ENCODE assay signal across 8 mouse cellular contexts in the genomic region with DNA sequence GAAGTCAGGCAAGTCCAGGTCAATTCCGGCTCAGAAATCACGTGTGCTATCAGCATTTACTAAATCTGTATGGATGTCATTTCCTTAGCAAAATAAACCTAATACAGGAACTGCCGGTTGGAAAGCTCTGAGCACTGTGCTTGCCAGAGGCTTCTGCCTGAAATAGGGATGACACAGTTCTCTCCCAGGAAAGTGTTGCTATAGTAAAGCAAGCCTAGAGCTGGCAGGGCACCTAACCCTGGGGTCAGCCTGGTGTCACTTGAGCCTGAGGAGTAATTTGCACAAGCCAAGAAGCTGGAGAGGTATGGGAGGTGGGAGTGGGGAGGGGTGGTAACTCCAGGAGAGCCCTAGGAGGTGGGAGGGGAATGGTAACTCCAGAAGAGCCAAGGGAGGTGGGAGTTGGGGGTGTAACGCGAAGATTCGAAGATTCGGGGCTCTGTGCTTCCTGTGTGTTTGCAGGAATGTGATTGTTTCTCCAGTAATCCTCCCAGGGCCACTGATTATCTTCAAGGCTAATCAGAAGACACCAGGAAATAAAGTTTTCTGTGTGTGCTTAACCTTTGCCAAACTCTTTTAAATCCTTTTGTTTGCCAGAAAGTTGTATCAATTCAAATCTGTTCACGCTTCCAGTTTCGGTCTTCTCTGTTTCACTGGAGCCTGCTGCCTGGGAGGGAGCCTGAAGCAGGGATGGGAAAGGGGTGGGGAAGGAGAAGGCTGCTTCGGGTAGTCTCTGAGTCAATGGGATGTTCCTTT.
DNase-seq lines count a peak whose midpoint lies in the region; ATAC-seq lines count a peak whose summit lies in the region.

No protein-coding gene starts in this region.

- peak; percentile 85 for ATAC-seq in frontal cortex, adult (ENCODE audit: low TSS enrichment)
- ATAC-seq in midbrain, embryonic 14.5 days (ENCODE audit: low FRiP score, low TSS enrichment): no peak
- no peak for ATAC-seq in heart, embryonic 15.5 days (replicated peaks; ENCODE audit: insufficient number of reproducible peaks, insufficient read depth, low FRiP score, low read depth)
- no peak for ATAC-seq in stomach, embryonic 16.5 days (ENCODE audit: insufficient read depth, low FRiP score)
- no peak for ATAC-seq in megakaryocyte, adult 5-6 weeks (ENCODE audit: poor library complexity, severe bottlenecking)

- H3K4me3 ChIP-seq in midbrain, embryonic 10.5 days: no peak overlapping the region
- H3K4me3 ChIP-seq in midbrain, embryonic 14.5 days (replicated peaks; ENCODE audit: low read depth, low read length): no peak overlapping the region
- 0 out of 2 replicates have a peak overlapping the region, but pooled peaks have one; percentile 0 for H3K4me3 ChIP-seq in heart, embryonic 15.5 days
- H3K4me3 ChIP-seq in stomach, embryonic 16.5 days (replicated peaks; ENCODE audit: low read length): peak overlapping the region; percentile 10; the same call in 1 of the 2 replicates

- H3K36me3 ChIP-seq in midbrain, embryonic 10.5 days: no peaks in the 10 kb centered on the region
- H3K36me3 ChIP-seq in midbrain, embryonic 14.5 days (ENCODE audit: control insufficient read depth, insufficient read depth, low read length): no peaks in the 10 kb centered on the region
- no peaks in the 10 kb centered on the region for H3K36me3 ChIP-seq in heart, embryonic 15.5 days
- no peaks in the 10 kb centered on the region for H3K36me3 ChIP-seq in stomach, embryonic 16.5 days (ENCODE audit: control insufficient read depth, insufficient read depth, low read length)

- no peak for DNase-seq in frontal cortex, postnatal 25 days (ENCODE audit: low spot score in 2 of 2)
- DNase-seq in midbrain, embryonic 10.5 days (ENCODE audit: low spot score): no peak
- DNase-seq in midbrain, embryonic 14.5 days: no peak
- no peak for DNase-seq in cerebellum, postnatal 14 days

- 15% methylated on average over 10 of the region's 10 CpGs for WGBS in midbrain, embryonic 10.5 days
- 17% methylated on average over 10 of the region's 10 CpGs for WGBS in midbrain, embryonic 14.5 days
- WGBS in heart, embryonic 15.5 days: 11% methylated on average over 10 of the region's 10 CpGs
- WGBS in stomach, embryonic 16.5 days: 6% methylated on average over 10 of the region's 10 CpGs

- no peak overlapping the region for H3K4me2 ChIP-seq in midbrain, embryonic 14.5 days (ENCODE audit: low read length)
- H3K4me2 ChIP-seq in heart, embryonic 15.5 days: peak overlapping the region; percentile 41
- peak overlapping the region; percentile 44 for H3K4me2 ChIP-seq in stomach, embryonic 16.5 days (ENCODE audit: low read depth, low read length)

- 0 out of 2 replicates have a peak, but pooled peaks cover 8% of the 10 kb centered on the region for H3K27me3 ChIP-seq in midbrain, embryonic 10.5 days (ENCODE audit: low read depth, poor library complexity, severe bottlenecking)
- H3K27me3 ChIP-seq in midbrain, embryonic 14.5 days (ENCODE audit: control insufficient read depth, insufficient read depth, low read length): no peaks in the 10 kb centered on the region
- H3K27me3 ChIP-seq in heart, embryonic 15.5 days: no peaks in the 10 kb centered on the region
- no peaks in the 10 kb centered on the region for H3K27me3 ChIP-seq in stomach, embryonic 16.5 days (ENCODE audit: control insufficient read depth, insufficient read depth, low read length)

- peaks cover 40% of the 10 kb centered on the region for H3K4me1 ChIP-seq in midbrain, embryonic 10.5 days
- H3K4me1 ChIP-seq in midbrain, embryonic 14.5 days (ENCODE audit: control insufficient read depth, insufficient read depth, low read length): 0 out of 2 replicates have a peak, but pooled peaks cover 2% of the 10 kb centered on the region
- H3K4me1 ChIP-seq in heart, embryonic 15.5 days (replicated peaks): peaks cover 16% of the 10 kb centered on the region
- H3K4me1 ChIP-seq in stomach, embryonic 16.5 days (ENCODE audit: control insufficient read depth, insufficient read depth, low read length): peaks cover 19% of the 10 kb centered on the region

- H3K9me3 ChIP-seq in midbrain, embryonic 10.5 days (replicated peaks): no peaks in the 10 kb centered on the region
- no peaks in the 10 kb centered on the region for H3K9me3 ChIP-seq in midbrain, embryonic 14.5 days (ENCODE audit: control insufficient read depth, low read length)
- no peaks in the 10 kb centered on the region for H3K9me3 ChIP-seq in heart, embryonic 15.5 days (replicated peaks)
- no peaks in the 10 kb centered on the region for H3K9me3 ChIP-seq in stomach, embryonic 16.5 days (replicated peaks; ENCODE audit: control insufficient read depth, low read length)

- 0 out of 2 replicates have a peak overlapping the region, but pooled peaks have one; percentile 49 for H3K27ac ChIP-seq in midbrain, embryonic 10.5 days (replicated peaks)
- no peak overlapping the region for H3K27ac ChIP-seq in midbrain, embryonic 14.5 days (replicated peaks; ENCODE audit: low read depth, low read length)
- H3K27ac ChIP-seq in heart, embryonic 15.5 days: no peak overlapping the region
- H3K27ac ChIP-seq in stomach, embryonic 16.5 days (ENCODE audit: low read length): peak overlapping the region; percentile 17; the same call in 1 of the 2 replicates

- no peak overlapping the region for H3K9ac ChIP-seq in midbrain, embryonic 14.5 days (replicated peaks; ENCODE audit: low read length)
- no peak overlapping the region for H3K9ac ChIP-seq in heart, embryonic 15.5 days
- H3K9ac ChIP-seq in stomach, embryonic 16.5 days (ENCODE audit: low read length): peak overlapping the region; percentile 49

Comparison
In these comparisons a context has a peak if more than half of its experiments do, and no peak if none do; other contexts are left out.
1. H3K27ac ChIP-seq: peak in midbrain, embryonic 10.5 days (single experiment) and stomach, embryonic 16.5 days (single experiment); none in midbrain, embryonic 14.5 days (single experiment) and heart, embryonic 15.5 days (single experiment).
2. H3K4me3 ChIP-seq: peak in heart, embryonic 15.5 days (single experiment) and stomach, embryonic 16.5 days (single experiment); none in midbrain, embryonic 10.5 days (single experiment) and midbrain, embryonic 14.5 days (single experiment).